Mouse (Mus musculus) stomach, embryonic 14.5 days (tissue): ENCODE measurements around the gene Bnc1. TPM values are rescaled to one million over a fixed set of nuclear protein-coding genes. Genes with fewer than 3 reads are reported as not detected.

Experiments
- ATAC-seq: fragments of 200-750 bp; cut with Nextera tagmentation; 2 replicates; pipeline ENCODE4 v1.8.0; 2017; ENCODE audit warnings: low read depth, moderate TSS enrichment; ENCODE audit not compliant: insufficient number of reproducible peaks, insufficient read depth, low FRiP score
- H3K27ac ChIP-seq: fragments of 300-500 bp; sonication (generic); 2 replicates; pipeline ENCODE4 v1.5.1; 2014; ENCODE audit warnings: mild to moderate bottlenecking, low read length, moderate library complexity, mixed read lengths
- H3K27me3 ChIP-seq: fragments of 300-500 bp; sonication (generic); 2 replicates; pipeline ENCODE4 v1.6.1; 2014; ENCODE audit warnings: low read length, control low read depth, mixed read lengths; ENCODE audit not compliant: control insufficient read depth, insufficient read depth
- H3K36me3 ChIP-seq: fragments of 300-500 bp; sonication (generic); 2 replicates; pipeline ENCODE4 v1.6.1; 2014; ENCODE audit warnings: mild to moderate bottlenecking, control low read depth, low read length, moderate library complexity, mixed read lengths; ENCODE audit not compliant: control insufficient read depth, insufficient read depth
- H3K4me1 ChIP-seq: fragments of 300-500 bp; sonication (generic); 2 replicates; pipeline ENCODE4 v1.6.1; 2014; ENCODE audit warnings: low read length, control low read depth, mixed read lengths; ENCODE audit not compliant: control insufficient read depth, insufficient read depth
- H3K4me2 ChIP-seq: fragments of 300-500 bp; sonication (generic); replicated peaks from 2 replicates; pipeline ENCODE4 v1.6.1; 2014; ENCODE audit warnings: low read depth, low read length, control low read depth
- H3K4me3 ChIP-seq: fragments of 300-500 bp; sonication (generic); 2 replicates; pipeline ENCODE4 v1.5.1; 2014; ENCODE audit warnings: low read depth, low read length, control low read depth
- H3K9ac ChIP-seq: fragments of 300-500 bp; sonication (generic); replicated peaks from 2 replicates; pipeline ENCODE4 v1.6.1; 2014; ENCODE audit warnings: low read depth, mild to moderate bottlenecking, control low read depth, low read length, moderate library complexity, mixed read lengths
- H3K9me3 ChIP-seq: fragments of 300-500 bp; sonication (generic); 2 replicates; pipeline ENCODE4 v1.6.1; 2016; ENCODE audit warnings: low read depth, low read length, control low read depth; ENCODE audit not compliant: control insufficient read depth
- WGBS: fragments of 180-500 bp; shearing (Covaris S2); extraction: QIAGEN DNeasy Blood & Tissue Kit; methylation state at CpG from one replicate; pipeline ENCODE4 v1.1.7; 2014; 5-methylcytosine and 5-hydroxymethylcytosine counted together
- polyA plus RNA-seq: library from polyadenylated mRNA; unstranded; fragments of >200 nt; fragmentation: Nextera tagmentation; extraction: Ambion mirVana; gene quantifications from 2 replicates; pipeline ENCODE4 v1.2.1, GENCODE M21; 2014

Bnc1 gene
- polyA plus RNA-seq, 1 experiment from 2014 or later: 5.9 TPM

DNA sequence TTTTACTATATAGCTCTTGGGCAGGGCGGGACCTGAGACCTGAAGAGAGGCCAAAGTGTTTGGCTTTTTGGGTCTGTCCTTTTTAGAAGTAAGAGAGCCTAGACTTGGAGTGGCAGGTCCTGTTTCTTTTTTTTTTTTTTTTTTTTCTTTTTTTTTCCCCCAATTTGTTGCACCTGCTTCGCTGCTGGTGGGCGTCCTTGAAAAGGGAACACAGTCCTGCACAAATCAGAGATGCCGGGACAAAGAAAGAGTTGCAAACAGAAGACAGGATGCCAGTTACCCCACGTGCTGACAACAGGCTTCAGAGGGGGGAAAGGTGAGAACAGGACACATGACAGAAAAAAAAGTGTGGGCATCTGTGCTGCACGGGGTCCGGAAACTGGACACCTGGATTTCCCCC is 1.0 kb upstream of the Bnc1 start:
- no peak for ATAC-seq
- WGBS: 38% methylated on average over 7 of the region's 7 CpGs
- Histone ChIP-seq H3K4me1 (0 out of 2 replicates have a peak, but pooled peaks cover 2% of the 10 kb centered on the region), H3K27ac (no peak overlapping the region), H3K27me3 (peaks cover 13% of the 10 kb centered on the region), H3K9ac (0 out of 2 replicates have a peak overlapping the region, but pooled peaks have one; percentile 42), H3K4me3 (no peak overlapping the region), H3K9me3 (no peaks in the 10 kb centered on the region), H3K4me2 (peak overlapping the region; percentile 96), H3K36me3 (no peaks in the 10 kb centered on the region)

DNA sequence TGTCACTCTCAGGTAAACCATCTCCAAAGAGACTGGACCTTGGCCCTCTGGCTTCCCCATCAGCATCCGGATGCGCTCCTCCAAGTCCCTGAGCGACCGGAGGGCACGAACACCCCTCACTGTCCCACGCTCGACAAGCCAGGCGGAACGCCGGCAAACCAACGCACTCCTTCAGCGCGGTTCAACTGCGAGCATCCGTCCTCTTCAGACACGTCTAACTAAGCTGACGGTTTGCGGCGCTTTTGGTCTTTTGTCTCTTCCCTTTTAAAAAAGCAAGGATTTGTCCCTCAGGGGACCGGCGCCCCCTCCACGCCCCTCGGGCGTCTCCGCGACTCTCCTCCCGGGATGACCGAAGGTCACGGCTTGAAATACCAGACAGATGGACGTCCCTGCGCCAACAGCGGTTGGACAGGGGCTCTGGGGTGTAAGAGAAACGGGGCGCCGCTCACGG is 456 bp downstream of the Bnc1 start:
- Histone ChIP-seq H3K9ac (peak overlapping the region; percentile 42; the same call in 1 of the 2 replicates), H3K4me2 (peak overlapping the region; percentile 96), H3K9me3 (no peaks in the 10 kb centered on the region), H3K36me3 (no peaks in the 10 kb centered on the region), H3K4me1 (0 out of 2 replicates have a peak, but pooled peaks cover 2% of the 10 kb centered on the region), H3K27ac (peak overlapping the region; percentile 33; the same call in 1 of the 2 replicates), H3K4me3 (peak overlapping the region; percentile 49), H3K27me3 (peaks cover 13% of the 10 kb centered on the region)
- under 1% methylated on average over 36 of the region's 36 CpGs for WGBS
- no peak for ATAC-seq

DNA sequence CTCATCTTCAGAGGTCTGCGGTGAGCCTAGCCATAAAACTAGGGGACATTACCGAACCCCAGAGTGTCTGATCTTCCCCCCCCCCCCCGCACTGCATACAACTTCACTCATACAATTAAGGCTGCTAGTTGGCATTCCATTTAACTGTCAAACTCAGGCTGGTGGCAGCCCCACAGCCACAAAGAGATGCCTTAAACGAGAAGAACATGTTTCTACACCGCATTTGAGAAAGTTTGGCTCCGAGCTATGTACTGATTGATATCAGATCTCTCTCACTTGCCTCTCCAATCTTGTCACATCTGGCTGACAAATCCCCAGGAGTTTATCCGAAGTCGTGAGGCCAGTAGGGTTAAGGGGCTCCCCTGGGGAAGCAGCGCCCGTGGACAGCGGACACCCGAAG is 976 bp downstream of the Bnc1 start:
- H3K4me1 ChIP-seq: 0 out of 2 replicates have a peak, but pooled peaks cover 2% of the 10 kb centered on the region
- no peaks in the 10 kb centered on the region for H3K36me3 ChIP-seq
- H3K4me3 ChIP-seq: peak overlapping the region; percentile 49
- 9% methylated on average over 12 of the region's 12 CpGs for WGBS
- no peak overlapping the region for H3K9ac ChIP-seq
- no peaks in the 10 kb centered on the region for H3K9me3 ChIP-seq
- no peak overlapping the region; the same call in 1 of the 2 replicates for H3K27ac ChIP-seq
- H3K4me2 ChIP-seq: peak overlapping the region; percentile 96
- H3K27me3 ChIP-seq: peaks cover 13% of the 10 kb centered on the region
- no peak for ATAC-seq

DNA sequence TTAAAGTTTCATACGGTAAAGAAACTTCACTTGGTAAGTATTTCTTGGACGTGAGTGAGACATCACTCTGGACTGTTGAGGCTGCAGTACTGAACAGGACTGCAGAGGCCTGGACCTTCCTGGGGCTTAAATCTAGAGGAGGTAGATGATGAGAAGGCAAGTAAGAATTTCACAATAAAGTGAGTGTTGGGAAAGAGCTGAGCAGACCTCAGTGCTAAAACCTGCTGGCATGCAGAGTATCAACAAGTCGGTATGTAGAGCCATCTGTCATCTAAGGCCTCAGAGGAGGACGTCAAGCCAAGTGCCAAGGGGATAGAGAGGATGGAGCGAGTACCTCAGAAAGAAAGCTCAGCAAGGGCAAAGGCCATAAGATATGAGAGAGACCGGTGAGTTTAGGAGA is 8.4 kb downstream of the Bnc1 start:
- H3K4me3 ChIP-seq: no peak overlapping the region
- H3K4me2 ChIP-seq: no peak overlapping the region
- no peaks in the 10 kb centered on the region for H3K36me3 ChIP-seq
- no peaks in the 10 kb centered on the region for H3K27me3 ChIP-seq
- WGBS: 56% methylated on average over 6 of the region's 6 CpGs
- H3K9me3 ChIP-seq: no peaks in the 10 kb centered on the region
- no peaks in the 10 kb centered on the region for H3K4me1 ChIP-seq
- H3K27ac ChIP-seq: no peak overlapping the region
- no peak overlapping the region for H3K9ac ChIP-seq
- ATAC-seq: no peak

DNA sequence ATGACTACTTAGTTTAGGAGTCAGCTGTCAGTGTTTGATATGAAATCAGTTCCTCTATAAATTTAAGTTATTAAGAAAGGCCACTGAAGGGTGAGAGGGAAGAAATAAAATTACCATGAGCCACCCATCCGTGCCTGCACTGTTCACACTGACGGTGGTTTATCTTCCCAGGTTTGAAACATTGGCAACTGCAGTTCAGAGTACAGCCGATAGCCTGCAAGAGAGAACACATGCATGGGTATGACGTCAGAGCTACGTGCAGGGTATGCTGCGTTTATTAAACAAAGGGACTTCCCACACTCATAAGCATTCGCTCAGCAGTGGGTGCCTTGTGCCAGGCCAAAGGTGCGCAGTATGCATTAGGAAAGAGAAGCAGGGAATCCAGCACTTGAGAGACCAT is 13.8 kb downstream of the Bnc1 start:
- H3K27me3 ChIP-seq: no peaks in the 10 kb centered on the region
- H3K4me2 ChIP-seq: no peak overlapping the region
- H3K4me1 ChIP-seq: no peaks in the 10 kb centered on the region
- no peaks in the 10 kb centered on the region for H3K9me3 ChIP-seq
- WGBS: 52% methylated on average over 8 of the region's 8 CpGs
- no peak overlapping the region for H3K9ac ChIP-seq
- no peak overlapping the region for H3K27ac ChIP-seq
- no peak for ATAC-seq
- H3K4me3 ChIP-seq: no peak overlapping the region
- H3K36me3 ChIP-seq: no peaks in the 10 kb centered on the region

GRCm38 (mm10) chr7:81974616-81975015 is 17.5 kb downstream of the Bnc1 start:
- no peak for ATAC-seq
- H3K27ac ChIP-seq: no peak overlapping the region

GRCm38 (mm10) chr7:81973939-81974338 is 18.2 kb downstream of the Bnc1 start:
- no peak overlapping the region for H3K27ac ChIP-seq
- ATAC-seq: no peak
- H3K9me3 ChIP-seq: no peaks in the 10 kb centered on the region
- H3K4me1 ChIP-seq: no peaks in the 10 kb centered on the region
- 90% methylated on average over 12 of the region's 12 CpGs for WGBS
- no peak overlapping the region for H3K4me2 ChIP-seq
- H3K36me3 ChIP-seq: no peaks in the 10 kb centered on the region
- no peak overlapping the region for H3K9ac ChIP-seq
- H3K27me3 ChIP-seq: no peaks in the 10 kb centered on the region
- H3K4me3 ChIP-seq: no peak overlapping the region

More at GRCm38 (mm10) chr7:81974616-81975015, 17.5 kb downstream of the Bnc1 start:
- no peak overlapping the region for H3K4me3 ChIP-seq
- H3K36me3 ChIP-seq: no peaks in the 10 kb centered on the region
- no peaks in the 10 kb centered on the region for H3K9me3 ChIP-seq
- no peaks in the 10 kb centered on the region for H3K4me1 ChIP-seq
- H3K27me3 ChIP-seq: no peaks in the 10 kb centered on the region
- 85% methylated on average over 10 of the region's 10 CpGs for WGBS
- H3K4me2 ChIP-seq: no peak overlapping the region
- no peak overlapping the region for H3K9ac ChIP-seq

- Histone ChIP-seq H3K4me3 (no peak overlapping the region), H3K27ac (no peak overlapping the region)
These were observed 18.8 kb downstream of the Bnc1 start for GRCm38 (mm10) chr7:81973339-81973738.

DNA sequence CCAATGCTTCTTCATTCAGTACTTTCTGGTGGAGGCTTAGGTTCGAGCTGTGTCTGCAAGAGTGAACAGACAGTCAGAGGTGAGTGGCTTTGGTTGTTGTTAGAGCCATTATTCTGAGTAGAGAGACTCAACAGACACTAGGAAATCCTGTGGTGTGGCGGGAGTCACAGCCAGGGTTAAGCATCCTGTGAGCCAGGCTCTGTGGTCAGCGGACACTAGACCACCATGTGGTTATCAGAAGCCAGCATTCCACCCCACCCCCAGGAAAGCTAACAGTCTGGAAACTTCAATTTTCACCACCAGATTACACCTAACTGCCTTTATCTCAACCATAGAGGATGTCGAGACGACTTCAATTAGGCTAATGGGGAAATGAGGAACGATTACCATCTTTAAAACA is 23.1 kb downstream of the Bnc1 start:
- WGBS: 78% methylated on average over 6 of the region's 6 CpGs
- Histone ChIP-seq H3K9ac (no peak overlapping the region), H3K4me3 (no peak overlapping the region), H3K36me3 (no peaks in the 10 kb centered on the region), H3K27ac (no peak overlapping the region), H3K4me2 (no peak overlapping the region), H3K27me3 (no peaks in the 10 kb centered on the region), H3K9me3 (no peaks in the 10 kb centered on the region), H3K4me1 (no peaks in the 10 kb centered on the region)
- ATAC-seq: no peak

More at GRCm38 (mm10) chr7:81973339-81973738, 18.8 kb downstream of the Bnc1 start:
- WGBS: 95% methylated on average over 5 of the region's 5 CpGs
- H3K36me3 ChIP-seq: no peaks in the 10 kb centered on the region
- H3K9me3 ChIP-seq: no peaks in the 10 kb centered on the region
- no peak overlapping the region for H3K9ac ChIP-seq
- no peaks in the 10 kb centered on the region for H3K4me1 ChIP-seq
- H3K27me3 ChIP-seq: no peaks in the 10 kb centered on the region
- no peak for ATAC-seq
- H3K4me2 ChIP-seq: no peak overlapping the region
